Mouse (Mus musculus): Measurements from ENCODE around the gene Abhd4. TPM values are rescaled to one million over a fixed set of nuclear protein-coding genes. Genes with fewer than 3 reads are reported as not detected.
"Not testable (repeated sequence)": the region's sequence is repeated elsewhere in the genome, so short reads cannot be mapped to it uniquely, and the experiment has no call there.

Gene Abhd4
- polyA plus RNA-seq, 1 experiment from 2014 or later: 51.7 TPM

DNA sequence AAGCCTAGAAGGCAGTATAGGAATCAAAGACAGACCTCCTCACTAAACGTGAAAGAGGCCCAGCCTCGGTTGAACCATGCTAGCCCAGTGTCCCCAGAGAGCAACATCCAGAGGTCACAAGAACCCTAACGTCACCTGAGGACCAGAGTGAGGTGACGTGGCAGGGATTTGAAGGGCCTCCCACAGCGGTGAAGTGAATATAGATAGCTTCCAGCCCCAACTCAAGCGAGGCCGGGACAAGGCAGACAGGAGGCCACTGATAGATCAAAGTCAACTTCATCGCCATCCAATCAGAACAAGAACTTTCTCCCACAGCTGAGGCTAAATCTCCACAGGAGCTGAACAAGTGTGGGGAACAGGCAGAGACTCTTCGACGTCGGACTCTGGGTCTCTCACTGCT, 28.3 kb upstream of the Abhd4 start:
- Histone ChIP-seq H3K27ac (ENCODE audit: low read length) (no peak overlapping the region), H3K4me2 (ENCODE audit: low read depth, low read length) (no peak overlapping the region), H3K4me3 (replicated peaks; ENCODE audit: low read length) (no peak overlapping the region), H3K27me3 (ENCODE audit: control insufficient read depth, insufficient read depth, low read length) (no peaks in the 10 kb centered on the region), H3K9ac (ENCODE audit: low read length) (no peak overlapping the region), H3K9me3 (replicated peaks; ENCODE audit: control insufficient read depth, low read length) (no peaks in the 10 kb centered on the region), H3K4me1 (ENCODE audit: control insufficient read depth, insufficient read depth, low read length) (peaks cover 30% of the 10 kb centered on the region), H3K36me3 (ENCODE audit: control insufficient read depth, insufficient read depth, low read length) (no peaks in the 10 kb centered on the region)
- no peak for ATAC-seq (ENCODE audit: insufficient read depth, low FRiP score)
- WGBS: 85% methylated on average over 11 of the region's 11 CpGs

DNA sequence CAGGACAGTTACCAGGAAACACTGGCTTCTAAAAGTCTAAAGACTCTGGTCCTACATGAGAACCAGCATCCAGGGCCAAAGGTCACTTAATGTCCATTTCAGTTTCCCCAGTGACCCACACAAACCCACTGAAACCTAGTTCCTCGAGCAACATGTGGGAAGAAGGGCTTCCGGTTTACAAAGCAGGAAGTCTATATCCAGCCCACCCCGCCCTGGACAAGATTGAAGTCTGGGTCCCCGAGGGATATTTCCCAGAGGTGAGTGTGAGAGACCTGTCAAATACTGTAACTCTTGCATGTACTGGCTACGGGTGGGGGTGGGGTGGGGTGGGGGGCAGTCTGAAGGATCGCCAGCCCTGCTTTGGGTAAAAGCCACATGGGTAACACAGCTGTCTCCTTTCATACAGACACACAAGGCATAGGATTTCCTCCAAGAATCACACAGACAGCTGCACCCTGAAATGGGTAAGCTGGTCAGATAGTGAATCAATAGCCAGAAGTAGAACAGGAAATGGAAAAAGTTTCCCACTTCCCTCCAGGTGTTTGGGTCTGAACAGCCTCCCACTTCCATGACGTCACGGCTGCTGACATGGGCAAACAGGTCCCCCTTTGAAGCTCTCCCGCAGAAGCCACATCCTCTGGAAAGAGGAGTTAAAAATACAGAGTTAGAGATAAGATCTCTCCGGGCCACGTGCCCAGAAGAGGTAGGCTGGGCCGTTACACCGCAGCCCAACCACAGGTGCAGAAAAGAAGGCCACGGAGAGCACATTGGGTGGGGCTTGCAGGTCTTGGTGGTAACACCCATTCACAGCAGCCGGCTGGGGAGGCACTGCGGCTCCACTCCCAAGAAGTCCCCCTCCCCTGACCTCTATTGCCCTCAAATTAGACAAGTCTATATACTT, 26.8 kb upstream of the Abhd4 start:
- Histone ChIP-seq H3K9me3 (replicated peaks; ENCODE audit: control insufficient read depth, low read length) (no peaks in the 10 kb centered on the region), H3K4me3 (replicated peaks; ENCODE audit: low read length) (peak overlapping the region; percentile 37), H3K27ac (ENCODE audit: low read length) (peak overlapping the region; percentile 43; the same call in 1 of the 2 replicates), H3K9ac (ENCODE audit: low read length) (peak overlapping the region; percentile 44), H3K4me2 (ENCODE audit: low read depth, low read length) (peak overlapping the region; percentile 52), H3K4me1 (ENCODE audit: control insufficient read depth, insufficient read depth, low read length) (peaks cover 30% of the 10 kb centered on the region), H3K27me3 (ENCODE audit: control insufficient read depth, insufficient read depth, low read length) (no peaks in the 10 kb centered on the region), H3K36me3 (ENCODE audit: control insufficient read depth, insufficient read depth, low read length) (no peaks in the 10 kb centered on the region)
- WGBS: 21% methylated on average over 16 of the region's 16 CpGs
- ATAC-seq (ENCODE audit: insufficient read depth, low FRiP score): peak; percentile 53; the same call in 1 of the 2 replicates

DNA sequence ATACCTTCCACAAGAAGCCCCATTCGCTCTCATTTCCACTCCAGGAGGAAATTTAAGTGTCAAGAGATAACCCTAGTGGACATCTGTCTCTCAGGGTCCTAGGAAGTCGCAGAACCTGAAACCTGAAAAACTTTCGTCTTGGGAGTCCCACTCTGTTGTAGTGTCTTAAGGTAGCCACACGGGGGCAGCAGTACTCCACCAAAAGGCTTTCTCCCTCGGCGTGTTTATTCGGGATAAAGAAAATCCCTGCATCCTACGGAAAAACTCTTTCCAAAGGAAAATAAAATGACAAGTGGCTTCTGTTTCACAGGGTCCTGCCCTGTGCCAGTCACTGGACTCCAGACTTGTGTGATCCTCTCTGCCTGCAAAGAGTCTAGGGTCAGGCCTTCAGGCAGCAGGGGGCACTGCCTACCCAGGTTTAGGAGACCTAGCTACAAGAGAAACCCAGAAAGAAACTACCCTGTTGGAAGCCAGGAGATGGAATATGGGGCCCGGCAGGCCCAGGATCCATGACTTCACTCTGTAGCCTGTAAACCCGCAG, 26.0 kb upstream of the Abhd4 start:
- peak; percentile 41; the same call in 1 of the 2 replicates for ATAC-seq (ENCODE audit: insufficient read depth, low FRiP score)
- Histone ChIP-seq H3K27me3 (ENCODE audit: control insufficient read depth, insufficient read depth, low read length) (no peaks in the 10 kb centered on the region), H3K4me3 (replicated peaks; ENCODE audit: low read length) (peak overlapping the region; percentile 37), H3K27ac (ENCODE audit: low read length) (peak overlapping the region; percentile 43; the same call in 1 of the 2 replicates), H3K36me3 (ENCODE audit: control insufficient read depth, insufficient read depth, low read length) (no peaks in the 10 kb centered on the region), H3K9ac (ENCODE audit: low read length) (peak overlapping the region; percentile 44), H3K4me2 (ENCODE audit: low read depth, low read length) (peak overlapping the region; percentile 52), H3K9me3 (replicated peaks; ENCODE audit: control insufficient read depth, low read length) (no peaks in the 10 kb centered on the region), H3K4me1 (ENCODE audit: control insufficient read depth, insufficient read depth, low read length) (peaks cover 34% of the 10 kb centered on the region)
- 0% methylated on average over 10 of the region's 10 CpGs for WGBS

DNA sequence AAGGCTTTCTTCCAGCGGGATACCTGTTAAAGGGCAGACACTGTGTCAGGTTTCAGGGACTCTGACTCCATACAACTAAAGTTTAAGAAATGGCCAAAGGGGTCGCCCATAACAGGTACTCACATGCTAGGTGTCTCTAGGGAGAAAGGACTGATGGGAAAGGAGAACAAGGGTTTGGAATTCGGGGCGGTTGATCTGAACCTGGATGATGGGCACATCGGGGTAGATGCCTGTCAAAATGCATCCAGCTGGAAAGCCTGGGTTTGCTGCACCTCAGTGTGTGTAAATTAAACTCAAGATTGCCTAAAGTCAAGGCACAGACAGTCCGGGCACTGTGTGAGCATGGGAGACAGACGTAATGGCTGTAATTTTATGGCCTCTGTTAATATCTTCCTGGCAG, 25.5 kb upstream of the Abhd4 start:
- Histone ChIP-seq H3K9me3 (replicated peaks; ENCODE audit: control insufficient read depth, low read length) (no peaks in the 10 kb centered on the region), H3K36me3 (ENCODE audit: control insufficient read depth, insufficient read depth, low read length) (no peaks in the 10 kb centered on the region), H3K4me3 (replicated peaks; ENCODE audit: low read length) (no peak overlapping the region), H3K27me3 (ENCODE audit: control insufficient read depth, insufficient read depth, low read length) (no peaks in the 10 kb centered on the region), H3K27ac (ENCODE audit: low read length) (no peak overlapping the region), H3K4me1 (ENCODE audit: control insufficient read depth, insufficient read depth, low read length) (peaks cover 39% of the 10 kb centered on the region), H3K9ac (ENCODE audit: low read length) (peak overlapping the region; percentile 44), H3K4me2 (ENCODE audit: low read depth, low read length) (peak overlapping the region; percentile 52; the same call in 1 of the 2 replicates)
- no peak for ATAC-seq (ENCODE audit: insufficient read depth, low FRiP score)
- 24% methylated on average over 7 of the region's 7 CpGs for WGBS

DNA sequence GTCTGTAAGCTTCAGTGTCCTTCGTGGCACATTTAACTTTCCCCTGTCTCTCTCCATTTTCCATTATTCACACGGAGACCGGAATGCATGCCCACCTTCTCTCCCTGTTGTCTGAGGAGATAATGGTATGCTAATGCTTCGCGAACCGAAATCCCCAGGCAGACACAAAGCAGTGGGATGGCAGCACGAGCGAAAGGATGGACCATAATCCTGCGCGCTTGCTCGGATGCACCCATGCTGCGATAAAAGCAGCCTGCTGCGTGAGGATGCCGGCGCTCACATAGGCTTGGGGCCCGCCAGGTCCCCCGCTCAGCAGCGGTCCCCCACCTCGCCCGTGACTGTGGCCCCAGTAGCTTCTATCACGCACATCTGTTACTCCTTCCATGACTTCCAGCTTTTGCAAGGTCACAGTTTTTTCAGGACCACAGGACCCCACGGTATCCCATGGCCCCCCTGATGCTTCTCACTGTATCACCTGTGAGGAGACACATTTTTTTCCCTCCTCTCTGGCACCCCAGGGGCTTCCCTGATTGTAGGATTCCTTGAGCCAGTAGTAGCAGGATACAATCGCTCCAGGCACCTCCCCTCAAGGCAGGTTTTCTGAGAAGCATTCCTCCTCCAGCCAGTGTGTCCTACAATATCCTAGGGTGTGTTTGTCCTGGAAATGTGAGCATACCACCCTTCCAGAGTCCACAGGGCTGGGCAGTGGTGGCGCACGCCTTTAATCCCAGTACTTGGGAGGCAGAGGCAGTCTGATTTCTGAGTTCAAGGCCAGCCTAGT, 24.9 kb upstream of the Abhd4 start:
- no peak overlapping the region for H3K4me3 ChIP-seq (replicated peaks; ENCODE audit: low read length)
- H3K9ac ChIP-seq (ENCODE audit: low read length): peak overlapping the region; percentile 44; the same call in 1 of the 2 replicates
- H3K9me3 ChIP-seq (replicated peaks; ENCODE audit: control insufficient read depth, low read length): no peaks in the 10 kb centered on the region
- no peaks in the 10 kb centered on the region for H3K27me3 ChIP-seq (ENCODE audit: control insufficient read depth, insufficient read depth, low read length)
- H3K4me2 ChIP-seq (ENCODE audit: low read depth, low read length): peak overlapping the region; percentile 19; the same call in 1 of the 2 replicates
- H3K27ac ChIP-seq (ENCODE audit: low read length): no peak overlapping the region
- ATAC-seq (ENCODE audit: insufficient read depth, low FRiP score): no peak
- H3K36me3 ChIP-seq (ENCODE audit: control insufficient read depth, insufficient read depth, low read length): no peaks in the 10 kb centered on the region
- H3K4me1 ChIP-seq (ENCODE audit: control insufficient read depth, insufficient read depth, low read length): peaks cover 44% of the 10 kb centered on the region
- 31% methylated on average over 25 of the region's 25 CpGs for WGBS

DNA sequence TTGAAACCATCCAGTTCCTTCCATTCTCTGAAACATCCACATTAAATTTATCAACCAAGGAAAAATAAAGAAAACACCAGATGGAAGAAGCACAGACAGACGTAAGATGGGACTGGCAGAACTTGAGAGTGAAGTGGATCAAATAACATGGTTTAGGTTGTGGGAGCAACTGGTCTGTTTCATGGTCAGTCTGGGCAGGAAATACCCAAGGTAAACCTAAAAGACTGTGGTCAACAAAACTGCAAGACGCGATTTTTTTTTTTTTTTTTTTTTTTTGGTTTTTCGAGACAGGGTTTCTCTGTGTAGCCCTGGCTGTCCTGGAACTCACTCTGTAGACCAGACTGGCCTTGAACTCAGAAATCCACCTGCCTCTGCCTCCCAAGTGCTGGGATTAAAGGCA, 24.1 kb upstream of the Abhd4 start:
- not testable (repeated sequence) for H3K9me3 ChIP-seq (replicated peaks; ENCODE audit: control insufficient read depth, low read length); H3K4me3 ChIP-seq (replicated peaks; ENCODE audit: low read length); H3K27ac ChIP-seq (ENCODE audit: low read length); H3K9ac ChIP-seq (ENCODE audit: low read length); ATAC-seq (ENCODE audit: insufficient read depth, low FRiP score); H3K36me3 ChIP-seq (ENCODE audit: control insufficient read depth, insufficient read depth, low read length); H3K4me2 ChIP-seq (ENCODE audit: low read depth, low read length); H3K27me3 ChIP-seq (ENCODE audit: control insufficient read depth, insufficient read depth, low read length)
- WGBS: 84% methylated on average over 3 of the region's 4 CpGs
- peaks cover 42% of the 10 kb centered on the region for H3K4me1 ChIP-seq (ENCODE audit: control insufficient read depth, insufficient read depth, low read length)

DNA sequence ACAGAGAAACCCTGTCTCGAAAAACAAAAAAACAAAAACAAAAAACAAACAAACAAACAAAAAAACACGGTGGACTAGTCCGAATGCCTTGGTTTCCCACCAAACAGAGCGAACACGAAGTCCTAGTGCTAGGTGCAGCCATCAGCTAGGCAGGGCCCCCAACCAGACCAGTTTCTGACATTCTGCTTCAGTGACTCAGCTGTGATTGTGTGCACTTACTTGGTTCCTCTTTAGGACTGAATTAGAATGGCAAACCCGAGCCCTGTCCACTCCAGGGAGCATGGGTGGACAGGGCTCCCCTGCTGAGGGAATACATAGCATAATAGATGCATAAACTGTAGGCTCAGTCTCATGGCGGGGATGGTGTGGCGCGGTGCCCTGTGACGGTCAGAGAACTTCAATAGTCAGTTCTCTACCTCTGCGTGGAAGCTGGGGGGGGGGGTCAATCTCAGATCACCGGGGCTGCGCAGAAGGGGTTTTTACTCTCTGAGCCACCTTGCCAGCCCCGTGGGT, 23.3 kb upstream of the Abhd4 start:
- no peaks in the 10 kb centered on the region for H3K9me3 ChIP-seq (replicated peaks; ENCODE audit: control insufficient read depth, low read length)
- H3K27ac ChIP-seq (ENCODE audit: low read length): no peak overlapping the region; the same call in 1 of the 2 replicates
- WGBS: 75% methylated on average over 14 of the region's 14 CpGs
- peaks cover 38% of the 10 kb centered on the region for H3K4me1 ChIP-seq (ENCODE audit: control insufficient read depth, insufficient read depth, low read length)
- H3K4me2 ChIP-seq (ENCODE audit: low read depth, low read length): peak overlapping the region; percentile 6; the same call in 1 of the 2 replicates
- H3K27me3 ChIP-seq (ENCODE audit: control insufficient read depth, insufficient read depth, low read length): no peaks in the 10 kb centered on the region
- no peak for ATAC-seq (ENCODE audit: insufficient read depth, low FRiP score)
- H3K36me3 ChIP-seq (ENCODE audit: control insufficient read depth, insufficient read depth, low read length): no peaks in the 10 kb centered on the region
- no peak overlapping the region for H3K4me3 ChIP-seq (replicated peaks; ENCODE audit: low read length)
- H3K9ac ChIP-seq (ENCODE audit: low read length): peak overlapping the region; percentile 34; the same call in 1 of the 2 replicates

DNA sequence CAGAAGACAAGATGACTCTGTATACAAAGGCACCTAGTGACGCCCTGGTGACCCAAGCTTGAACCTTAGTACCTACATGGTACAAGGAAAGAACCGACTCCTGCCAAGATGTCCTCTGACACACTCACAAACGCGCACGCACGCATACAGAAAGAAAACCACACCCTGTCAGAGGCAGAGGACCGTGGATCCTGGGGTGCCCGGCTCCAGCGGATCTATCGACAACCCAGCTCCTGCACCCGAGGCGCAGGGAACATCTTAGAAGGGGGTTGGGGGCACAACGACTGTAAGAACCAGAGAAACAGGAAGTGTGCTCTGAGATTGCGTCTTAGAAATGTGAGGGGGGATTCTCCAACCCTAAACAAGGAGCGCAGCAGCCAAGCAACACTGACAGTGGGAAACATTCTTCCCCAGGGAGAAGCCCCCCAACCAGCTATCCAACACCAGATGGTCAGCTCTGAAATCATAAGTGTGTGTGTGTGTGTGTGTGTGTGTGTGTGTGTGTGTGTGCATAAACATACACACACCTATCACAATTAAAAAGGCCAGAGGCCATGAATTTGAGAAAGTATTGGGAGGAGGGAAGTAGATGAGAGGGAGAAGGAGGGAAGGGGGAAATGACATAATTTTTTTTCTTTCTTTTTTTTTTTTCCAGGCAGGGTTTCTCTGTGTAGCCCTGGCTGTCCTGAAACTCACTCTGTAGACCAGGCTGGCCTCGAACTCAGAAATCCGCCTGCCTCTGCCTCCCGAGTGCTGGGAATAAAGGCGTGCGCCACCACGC, 22.6 kb upstream of the Abhd4 start:
- Histone ChIP-seq H3K4me2 (ENCODE audit: low read depth, low read length) (peak overlapping the region; percentile 6; the same call in 1 of the 2 replicates), H3K4me1 (ENCODE audit: control insufficient read depth, insufficient read depth, low read length) (peaks cover 38% of the 10 kb centered on the region), H3K27ac (ENCODE audit: low read length) (no peak overlapping the region; the same call in 1 of the 2 replicates), H3K36me3 (ENCODE audit: control insufficient read depth, insufficient read depth, low read length) (no peaks in the 10 kb centered on the region), H3K9ac (ENCODE audit: low read length) (peak overlapping the region; percentile 34; the same call in 1 of the 2 replicates), H3K4me3 (replicated peaks; ENCODE audit: low read length) (no peak overlapping the region), H3K9me3 (replicated peaks; ENCODE audit: control insufficient read depth, low read length) (no peaks in the 10 kb centered on the region), H3K27me3 (ENCODE audit: control insufficient read depth, insufficient read depth, low read length) (no peaks in the 10 kb centered on the region)
- 0 out of 2 replicates have a peak, but pooled peaks have one; percentile 7 for ATAC-seq (ENCODE audit: insufficient read depth, low FRiP score)
- WGBS: 55% methylated on average over 21 of the region's 21 CpGs

Measured in stomach, embryonic 16.5 days (tissue).